Mouse (Mus musculus) layer of hippocampus, postnatal 10 days (tissue): Measurements from ENCODE around the gene Spns2. TPM values are rescaled to one million over a fixed set of nuclear protein-coding genes. Genes with fewer than 3 reads are reported as not detected.

Experiments
- DNase-seq, 2 experiments: peaks; one replicate each; pipeline ENCODE4 v3.0.0; 2021; ENCODE audit warnings: low spot score in 2 of 2
- total RNA-seq, 2 experiments: library from RNA; stranded (reverse); gene quantifications; 2 replicates each; pipeline ENCODE4 v1.2.3; 2021

Spns2 gene
- total RNA-seq, 2 experiments from 2014 or later = 58.4 to 59.6 TPM

DNA sequence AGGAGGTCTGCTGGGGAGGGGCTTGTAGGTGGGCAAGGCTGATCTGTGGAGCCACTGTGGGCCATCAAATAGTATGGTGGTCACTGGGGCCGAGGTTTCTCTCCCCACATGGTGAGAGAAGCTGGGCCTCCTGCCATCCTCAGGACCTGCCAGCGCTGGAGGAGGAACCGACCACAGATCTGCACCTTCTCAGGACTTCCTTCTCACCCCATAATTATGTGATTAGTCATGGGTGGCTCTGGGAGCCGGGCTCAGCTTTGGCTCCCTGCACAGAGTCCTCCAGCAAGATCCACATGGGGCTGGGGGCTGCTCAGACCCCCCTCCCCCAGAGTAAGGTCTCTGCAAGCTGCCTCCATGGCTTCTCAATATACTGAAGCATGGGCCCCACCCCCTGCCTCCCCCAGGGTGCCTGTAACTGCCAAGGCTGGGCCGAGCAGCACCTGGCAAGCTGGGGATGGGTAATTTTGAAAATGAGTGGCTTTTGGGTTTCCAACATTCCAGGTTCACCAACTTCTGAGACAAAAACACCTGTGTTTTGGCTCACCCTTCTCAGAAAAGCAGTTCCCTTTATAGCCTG lies 11.8 kb upstream of the Spns2 start:
- no peak for DNase-seq

DNA sequence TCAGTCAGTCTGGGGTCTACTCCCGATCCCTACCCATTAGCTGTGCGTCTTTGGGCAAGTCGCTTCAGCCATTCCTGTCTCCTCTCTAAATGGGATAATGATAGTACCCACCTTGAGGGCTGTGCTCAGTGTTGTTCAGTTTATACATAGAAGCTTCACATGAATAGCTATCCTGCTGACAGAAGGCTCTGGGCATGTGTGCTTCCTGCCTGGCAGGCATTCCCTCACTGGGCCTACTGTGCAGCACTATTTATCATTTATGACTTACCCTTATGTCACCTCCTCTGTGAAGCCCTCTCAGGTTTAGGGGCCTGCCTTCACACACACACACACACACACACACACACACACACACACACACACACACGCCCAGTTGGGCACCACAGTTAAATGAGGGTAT lies 10.4 kb upstream of the Spns2 start:
- no peak for DNase-seq

DNA sequence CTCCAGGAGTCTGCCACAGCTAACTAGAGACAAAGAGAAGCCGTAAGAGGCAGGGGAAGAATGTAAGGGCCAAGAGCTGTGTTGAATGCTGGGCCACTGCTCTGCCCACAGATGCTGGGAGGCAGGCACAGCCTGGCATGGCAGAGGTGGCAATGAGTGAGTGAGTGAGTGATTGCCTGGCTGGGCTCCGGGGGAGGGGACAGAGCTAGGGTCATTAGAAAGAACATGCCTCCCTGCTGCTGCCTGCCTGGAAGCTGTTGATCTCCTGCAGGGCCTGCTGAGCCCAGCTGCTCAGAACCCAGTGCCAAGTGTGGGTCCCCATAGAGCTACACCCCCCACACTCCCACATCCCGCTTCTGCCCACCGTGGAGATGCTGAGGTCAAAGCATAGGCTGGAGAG lies 7.7 kb upstream of the Spns2 start:
- DNase-seq = no peak

DNA sequence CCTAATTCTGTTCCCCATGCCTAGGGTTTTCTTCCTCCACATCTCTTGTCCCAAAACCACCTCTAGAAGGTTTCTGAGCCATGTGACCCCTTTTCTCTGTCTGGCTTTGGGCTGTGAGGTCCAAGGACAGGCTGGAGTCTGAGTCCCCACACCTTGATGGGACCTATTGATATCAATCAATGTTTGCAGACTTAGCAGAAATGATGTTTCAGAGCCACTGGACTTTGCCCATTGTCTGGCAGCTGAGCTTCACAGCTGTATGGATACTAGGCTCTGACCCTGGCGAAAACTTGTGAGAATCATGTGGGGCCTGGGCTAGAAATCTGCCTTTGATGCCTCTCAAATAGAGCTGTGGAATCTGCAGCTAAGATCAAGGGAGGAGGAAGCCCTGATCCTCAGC lies 7.1 kb upstream of the Spns2 start:
- no peak for DNase-seq

DNA sequence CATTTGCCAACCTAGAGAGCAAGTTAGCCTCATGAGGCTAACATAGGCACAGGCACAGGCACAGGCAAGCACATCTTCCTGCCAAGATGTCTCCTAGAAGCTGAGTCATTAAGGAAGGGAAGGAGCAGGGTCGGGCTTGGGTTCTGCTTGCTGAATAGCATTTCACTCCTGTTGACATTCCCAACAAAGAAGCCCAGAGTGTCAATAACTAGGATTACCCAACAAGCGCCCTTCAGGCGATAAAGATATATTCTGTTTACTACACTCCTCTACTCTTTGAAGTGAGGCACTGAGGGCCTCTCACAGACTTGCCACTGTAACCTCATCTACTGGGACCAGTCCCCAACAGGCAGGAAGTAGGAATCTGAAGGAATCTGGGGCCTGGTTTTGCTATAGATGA lies 6.4 kb upstream of the Spns2 start:
- no peak for DNase-seq

DNA sequence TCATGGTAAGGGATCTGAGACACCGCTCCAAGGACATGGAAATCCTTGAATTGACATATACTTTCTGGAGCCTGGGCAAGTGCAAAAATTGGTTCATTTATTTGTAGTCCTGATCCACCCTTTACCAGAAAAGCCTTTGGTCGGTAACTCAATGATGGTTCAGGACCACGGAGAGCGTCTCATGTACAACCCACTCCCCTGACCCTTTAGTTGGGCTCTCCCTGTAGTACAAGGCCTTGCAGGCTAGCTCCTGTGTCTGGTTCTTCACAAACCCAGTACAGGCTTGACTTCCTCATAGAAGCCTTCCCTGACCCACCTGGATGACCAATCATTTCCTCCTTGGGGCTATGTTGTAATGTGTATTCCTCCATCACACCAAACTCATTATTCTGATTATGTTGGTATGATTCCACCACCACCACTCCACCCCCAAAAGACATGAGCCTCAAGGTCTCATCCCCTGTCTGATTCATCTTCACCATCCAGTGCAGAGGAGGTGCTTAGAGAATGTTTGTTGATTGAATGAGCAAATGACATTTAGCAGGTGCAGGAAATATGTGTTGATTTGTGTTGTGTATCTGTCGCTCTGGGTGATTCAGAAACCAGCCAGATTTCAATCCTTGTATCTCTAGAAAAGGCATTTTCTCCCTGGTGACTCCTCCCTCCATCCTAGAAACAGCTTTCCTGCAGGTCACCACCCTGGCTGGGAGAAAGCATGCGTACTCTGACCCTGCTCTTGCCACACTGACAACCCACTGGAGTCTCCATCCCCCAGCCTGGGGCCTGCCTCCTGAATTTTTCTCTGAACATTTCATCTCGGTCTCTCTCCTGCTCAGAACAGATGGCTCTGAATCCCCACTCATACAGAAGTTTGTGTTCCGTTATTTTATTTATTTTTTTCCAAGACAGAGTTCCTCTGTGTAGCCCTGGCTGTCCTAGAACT lies 4.6 kb upstream of the Spns2 start:
- peak in 1 of 2 experiments; percentile 27 for DNase-seq

DNA sequence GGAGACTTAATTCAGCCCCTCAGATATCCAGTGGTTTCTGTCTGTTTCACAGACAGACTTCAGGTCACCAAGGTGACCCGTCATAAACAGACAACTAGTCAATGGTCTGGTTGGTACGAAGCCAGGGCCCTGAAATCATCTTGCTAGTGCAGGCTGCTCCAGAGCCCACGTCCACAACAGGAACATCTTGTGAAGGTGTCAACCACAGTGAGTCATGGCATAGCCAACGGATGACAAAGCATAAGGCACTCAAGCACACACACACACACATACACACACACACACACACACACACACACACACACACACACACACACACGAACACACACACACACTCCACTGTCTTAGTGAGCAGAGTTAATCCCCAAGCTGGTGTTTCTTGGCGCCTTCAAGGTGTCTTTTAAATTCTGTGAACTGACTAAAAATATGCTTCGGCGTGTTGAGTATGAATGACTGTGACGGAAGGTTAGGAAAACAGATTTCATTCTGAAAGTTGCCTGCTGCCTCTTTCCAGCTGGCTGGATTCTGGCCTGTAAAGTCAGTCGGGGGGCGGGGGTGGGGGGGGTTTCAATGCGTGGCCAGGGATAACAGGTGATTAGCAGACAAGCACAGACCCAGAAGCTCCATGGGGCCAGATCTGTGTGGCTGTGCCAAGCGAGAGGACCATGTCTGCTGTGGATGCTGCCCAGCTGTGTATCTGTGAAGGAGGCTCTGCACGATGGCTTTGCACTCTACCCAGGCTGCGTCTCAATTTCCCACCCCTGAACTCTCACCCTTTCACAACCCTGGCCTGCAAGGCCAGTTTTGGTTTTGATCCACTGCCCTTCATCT lies 1.6 kb upstream of the Spns2 start:
- no peak for DNase-seq

DNA sequence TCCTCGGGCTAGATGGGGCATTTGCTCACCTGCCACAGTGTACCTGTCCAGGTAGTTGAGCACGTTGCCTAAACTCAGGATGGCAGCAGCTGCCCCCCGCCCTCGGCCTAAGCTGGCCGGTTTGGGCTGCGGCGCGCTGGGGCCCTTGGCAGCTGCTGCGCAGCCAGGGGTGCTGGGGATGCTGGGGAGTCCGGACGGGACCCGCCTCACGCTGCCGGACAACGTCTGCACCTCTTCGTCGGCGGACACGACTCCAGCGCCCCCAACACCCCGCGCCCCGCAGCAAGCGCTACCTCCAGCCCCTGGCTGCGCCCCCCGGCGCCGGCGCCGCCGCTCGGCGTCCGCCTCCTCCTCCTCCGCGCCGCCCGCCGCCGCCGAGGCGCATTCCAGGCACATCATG lies 307 bp downstream of the Spns2 start:
- DNase-seq = no peak

DNA sequence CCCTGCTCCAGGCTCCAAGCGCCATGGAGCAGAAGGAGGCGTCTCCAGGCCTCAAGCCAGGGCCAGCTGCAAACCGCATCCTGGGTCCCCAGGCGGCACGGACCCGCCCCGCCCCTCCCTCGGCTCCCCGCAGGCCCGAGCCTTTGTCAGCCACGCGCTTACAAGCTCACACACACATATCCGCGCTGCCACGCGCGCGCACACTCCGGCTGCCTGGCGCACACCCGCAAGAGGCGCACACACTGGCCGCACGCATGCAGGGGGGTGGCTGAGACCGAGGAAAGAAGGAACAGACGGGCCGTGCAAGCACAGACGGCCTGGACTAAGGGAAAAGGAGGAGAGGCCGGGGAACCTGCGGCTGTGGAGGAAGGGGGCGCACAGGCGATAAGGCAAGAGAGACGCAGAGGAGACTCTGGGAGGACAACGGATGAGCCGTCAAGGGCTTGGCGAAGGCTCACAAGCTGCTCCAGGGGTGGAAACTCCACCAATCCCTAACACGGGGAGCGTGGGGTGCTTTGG lies 892 bp downstream of the Spns2 start:
- DNase-seq = peak; percentile 72 to 79

DNA sequence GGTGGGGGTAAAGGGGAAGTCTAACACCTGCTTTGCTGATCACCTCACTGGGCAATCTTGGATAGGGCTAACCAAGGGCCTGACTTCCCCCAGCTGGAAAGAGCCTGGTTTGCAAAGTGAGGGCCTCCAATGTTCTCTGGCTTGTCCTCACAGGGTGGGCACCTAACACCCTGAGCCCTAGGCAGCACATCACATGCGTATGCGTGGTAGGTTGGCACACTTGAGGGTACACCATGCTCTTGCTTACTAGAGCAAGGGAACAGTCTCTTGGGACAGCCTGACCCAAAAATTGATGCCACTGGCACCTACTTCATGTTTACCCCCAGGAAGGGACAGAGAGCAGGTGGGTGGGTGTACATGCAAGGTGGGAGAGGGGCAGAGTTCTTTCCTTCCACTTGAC lies 2.0 kb downstream of the Spns2 start:
- no peak for DNase-seq

DNA sequence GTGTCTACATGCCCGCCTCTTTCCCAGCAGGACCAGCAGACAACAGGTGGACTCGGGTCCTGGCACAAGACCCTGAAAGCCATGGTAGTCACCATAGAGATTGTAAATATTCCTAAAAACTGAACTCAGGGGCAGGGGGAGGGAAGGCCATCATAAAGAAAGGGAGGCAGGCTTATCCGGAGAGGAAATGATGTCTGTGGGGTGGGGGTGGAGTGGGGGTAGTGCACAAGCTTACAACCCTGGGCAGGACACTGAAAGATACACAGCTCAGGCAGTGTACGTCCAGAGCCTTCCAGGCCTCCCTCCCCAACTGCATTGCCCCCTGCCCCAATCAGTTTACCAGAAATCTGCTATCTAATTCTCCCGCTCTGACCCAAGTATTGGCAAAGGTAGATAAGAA lies 2.5 kb downstream of the Spns2 start:
- DNase-seq = no peak

DNA sequence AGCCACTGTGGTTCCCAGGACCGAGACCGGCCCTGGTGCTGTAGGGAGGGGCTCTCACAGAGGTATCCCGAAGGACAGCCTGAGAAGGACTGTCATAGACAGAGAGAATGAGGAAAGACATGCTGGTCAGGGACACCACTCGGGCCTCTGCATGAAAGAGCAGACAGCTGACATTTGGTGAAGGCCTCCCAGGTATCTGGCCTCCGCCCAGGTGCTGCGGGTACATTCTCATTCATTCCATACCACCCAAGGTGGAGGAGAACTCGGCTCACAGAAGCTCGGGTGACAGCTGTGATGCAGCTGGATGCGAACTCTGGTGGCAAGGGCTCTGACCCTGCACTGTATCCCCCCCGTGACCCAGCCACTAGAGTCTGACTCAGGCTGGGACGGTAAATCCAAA lies 3.7 kb downstream of the Spns2 start:
- DNase-seq = no peak

DNA sequence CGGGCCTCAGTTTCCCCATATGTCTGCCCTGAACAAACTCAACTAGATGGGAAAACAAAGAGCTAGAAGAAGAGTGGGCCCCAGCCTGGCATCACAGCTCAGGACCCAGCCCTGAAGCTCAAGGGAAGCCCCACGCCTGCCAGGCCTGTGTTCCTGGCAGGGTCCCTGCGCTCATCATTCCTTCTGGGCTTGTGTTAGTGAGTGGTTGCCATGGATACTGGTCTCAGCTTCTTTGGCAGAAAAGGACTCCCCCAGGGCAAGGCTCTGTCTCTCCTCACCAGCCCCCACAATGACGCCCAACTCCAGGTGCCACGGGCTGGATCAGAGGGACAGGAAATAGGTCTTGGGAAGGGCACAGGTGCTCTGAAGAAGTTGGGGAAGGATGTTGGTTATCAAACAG lies 4.5 kb downstream of the Spns2 start:
- peak; percentile 43 to 46 for DNase-seq

DNA sequence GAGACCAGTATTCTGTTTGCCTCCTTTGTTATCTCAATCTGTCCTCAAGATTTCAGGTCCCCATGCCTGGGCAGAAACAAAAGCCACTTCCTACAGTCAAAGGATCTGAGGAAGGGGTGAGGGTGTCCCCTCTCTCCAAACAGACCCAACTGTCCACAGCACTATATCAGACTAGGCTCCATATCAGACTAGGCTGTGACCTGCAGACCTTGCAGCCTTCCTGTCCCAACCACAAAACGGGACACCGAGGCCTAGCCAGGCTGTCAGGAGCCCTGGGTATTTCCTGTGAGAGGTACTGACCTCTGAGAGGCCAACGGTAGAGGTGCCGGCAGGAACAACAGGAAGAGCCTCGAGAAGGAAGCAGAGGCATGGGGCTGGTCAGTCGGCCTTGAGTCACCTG lies 5.2 kb downstream of the Spns2 start:
- DNase-seq = no peak

DNA sequence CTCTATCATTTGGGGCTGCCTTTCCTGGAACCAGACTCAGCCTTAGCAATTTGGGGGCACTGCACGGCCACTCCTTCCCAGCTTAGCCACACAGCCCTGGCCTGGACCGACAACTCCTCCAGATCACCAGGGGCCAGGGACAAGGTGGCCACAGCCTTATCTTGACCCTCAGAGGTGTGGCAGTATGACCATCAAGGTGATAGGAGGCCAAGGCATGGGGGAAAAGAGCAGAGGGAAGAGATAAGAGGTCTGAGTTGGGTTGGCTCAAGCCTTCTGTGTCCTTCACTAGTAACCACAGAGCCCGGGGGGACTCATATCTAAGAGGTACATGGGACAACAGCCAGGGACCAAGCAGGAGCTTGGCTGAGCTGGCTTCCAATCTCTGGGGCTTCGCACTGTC lies 7.8 kb downstream of the Spns2 start:
- no peak for DNase-seq

DNA sequence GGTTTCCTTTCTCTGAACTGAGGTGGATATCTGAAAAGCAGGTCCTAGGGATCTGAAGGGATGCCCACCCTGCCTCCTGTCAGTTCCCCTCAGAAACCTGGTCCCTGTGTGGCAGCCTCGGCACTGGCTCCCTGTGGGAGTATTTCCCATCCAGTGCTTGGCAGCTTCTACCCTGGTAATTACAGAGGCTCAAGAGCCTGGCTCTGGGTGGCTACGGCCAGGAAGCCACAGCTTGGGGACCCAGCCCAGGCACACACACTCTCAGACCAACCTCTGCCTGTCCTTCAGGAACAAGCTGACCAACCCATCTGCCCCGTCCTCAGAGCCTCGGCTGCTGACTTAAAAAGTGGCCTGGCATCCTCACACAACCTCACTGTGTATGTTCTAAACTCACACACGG lies 8.4 kb downstream of the Spns2 start:
- no peak for DNase-seq

DNA sequence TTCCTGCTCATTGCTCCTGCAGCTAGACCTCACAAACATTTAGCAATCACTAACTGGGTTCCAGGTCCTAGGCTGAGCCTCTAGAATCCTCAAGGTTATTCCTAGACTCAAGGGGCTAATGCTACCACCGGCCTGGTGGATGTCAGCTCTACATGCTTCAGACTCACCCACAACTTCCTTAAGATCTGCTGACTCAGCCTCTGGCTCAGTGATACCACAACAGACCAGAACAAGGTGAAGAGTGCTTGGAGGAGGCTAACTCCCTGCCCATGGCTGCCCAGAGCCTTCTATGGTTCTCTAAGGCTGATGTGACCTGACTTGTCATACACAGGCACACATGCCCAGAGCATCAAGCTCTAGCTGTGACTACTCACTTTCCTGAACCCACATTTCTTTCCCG lies 10.2 kb downstream of the Spns2 start:
- DNase-seq = no peak

DNA sequence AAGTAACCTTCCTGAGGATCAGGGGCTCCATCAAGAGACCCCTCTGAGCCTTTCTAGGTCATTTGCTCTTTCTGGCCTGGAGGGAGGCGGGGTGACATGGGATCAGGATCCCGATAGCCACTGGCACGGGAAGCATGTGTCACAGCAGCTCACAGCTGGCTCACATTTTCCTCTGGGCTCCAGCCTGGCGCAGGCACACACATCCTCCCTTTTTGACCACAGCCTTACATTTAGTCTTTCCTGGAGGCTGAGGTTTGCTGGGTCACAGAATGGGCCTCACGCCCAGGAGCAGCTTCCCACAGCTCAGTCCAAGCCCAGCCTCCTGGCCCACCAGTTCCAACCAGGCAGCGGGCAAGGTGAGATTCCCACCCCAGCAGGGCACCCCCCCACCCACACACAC lies 11.5 kb downstream of the Spns2 start:
- no peak for DNase-seq

DNA sequence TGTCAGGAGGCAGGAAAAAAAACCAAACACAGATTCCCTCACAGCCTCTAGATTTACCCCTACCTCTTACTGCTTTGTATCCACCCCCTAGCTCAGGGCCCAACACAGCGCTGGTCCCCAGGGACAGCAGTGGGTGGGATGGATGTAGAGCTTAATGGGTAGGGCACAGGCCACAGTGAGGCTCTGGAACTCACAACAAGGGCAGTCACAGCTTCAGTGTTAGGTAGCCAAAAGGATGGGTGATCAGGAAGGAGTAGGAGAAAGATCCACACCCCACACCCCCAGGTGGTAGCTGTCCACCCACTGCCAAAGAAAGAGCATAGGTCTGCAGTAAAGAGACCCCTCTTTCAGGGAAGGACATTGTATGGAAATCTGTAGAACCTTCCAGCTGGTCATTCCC lies 12.1 kb downstream of the Spns2 start:
- no peak for DNase-seq

DNA sequence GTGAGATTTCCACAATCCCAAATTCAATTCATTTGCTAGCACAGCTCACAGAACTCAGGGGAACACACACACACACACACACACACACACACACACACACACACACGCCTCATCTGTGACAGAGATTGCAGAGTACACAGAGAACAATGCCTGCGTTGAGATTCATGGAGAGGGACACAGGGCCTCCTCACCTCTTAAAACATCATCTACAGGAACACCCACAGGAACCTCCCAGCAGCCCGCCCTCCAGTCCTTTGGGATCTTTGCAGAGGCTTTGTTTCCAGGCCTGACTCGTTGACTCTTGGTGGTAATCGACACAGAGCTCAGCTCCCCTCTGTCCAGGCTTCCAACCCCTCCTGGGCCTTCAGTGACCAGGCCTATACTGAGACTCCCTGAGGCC lies 12.5 kb downstream of the Spns2 start:
- no peak for DNase-seq

DNA sequence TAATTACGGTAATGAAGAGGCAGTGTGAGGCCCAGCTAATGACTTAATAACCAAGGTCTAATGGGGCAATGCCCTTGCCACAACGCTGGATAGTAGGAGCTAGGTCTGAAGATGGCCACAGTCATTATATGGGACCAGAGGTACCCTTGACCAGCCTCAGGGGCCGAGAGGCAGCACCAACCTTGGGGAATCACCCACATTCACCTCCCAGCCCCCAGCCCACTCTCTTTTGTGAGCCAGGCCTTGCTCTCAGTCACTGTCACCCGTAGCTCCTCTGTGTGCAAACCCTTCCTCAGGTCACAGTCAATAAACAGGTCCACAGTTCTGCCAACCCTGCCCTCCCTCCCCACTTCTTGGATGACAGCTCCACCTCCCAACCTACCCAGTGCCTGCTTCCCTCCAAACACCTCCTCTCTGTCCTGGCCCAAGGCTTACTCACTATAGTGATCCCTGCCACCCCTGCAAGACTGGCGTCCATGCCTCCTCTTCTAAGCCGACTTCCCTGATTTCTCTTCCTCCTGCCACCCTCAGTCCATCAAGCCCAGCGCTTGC lies 13.6 kb downstream of the Spns2 start:
- DNase-seq = no peak

DNA sequence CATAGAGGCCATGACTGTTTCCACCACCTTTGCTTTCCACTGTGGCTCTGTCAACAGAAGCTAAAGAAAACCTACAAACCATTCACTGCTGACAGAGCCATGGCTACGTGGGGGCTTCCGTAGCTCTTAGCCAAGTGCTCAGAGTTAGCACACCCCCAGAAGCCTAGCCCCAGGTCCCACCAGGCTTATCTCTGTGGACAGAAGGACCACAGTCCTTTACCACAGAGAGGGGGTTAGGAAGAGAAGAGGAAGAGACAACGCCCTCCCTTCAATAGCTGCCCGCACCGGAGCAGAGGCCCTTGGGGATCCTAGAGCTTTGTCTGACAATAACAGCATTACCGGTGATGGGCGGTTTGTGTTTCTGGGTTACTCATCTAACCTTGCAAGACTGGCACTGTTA lies 14.3 kb downstream of the Spns2 start:
- no peak for DNase-seq
